Mouse (Mus musculus): ENCODE measurements around the gene Gcnt2.

- TF ChIP-seq CTCF (IDR thresholded peaks at IDR 0.05; ENCODE audit: low read depth), result no peak
- no peak for TF ChIP-seq EP300 (IDR thresholded peaks at IDR 0.05; ENCODE audit: low read depth)
These were observed 44.5 kb downstream of the Gcnt2 start for GRCm38 (mm10) chr13:40904080-40904479.
